Mouse (Mus musculus) liver, embryonic 12.5 days (tissue): ENCODE measurements around the gene Tmem222. TPM values are rescaled to one million over a fixed set of nuclear protein-coding genes. Genes with fewer than 3 reads are reported as not detected.
A peak's percentile ranks its signal among the peaks of the same experiment; 100 is the strongest.

Experiments
- ATAC-seq: fragments of 200-750 bp; cut with Nextera tagmentation; 2 replicates; pipeline ENCODE4 v1.8.0; 2017; ENCODE audit warnings: moderate number of reproducible peaks, mild to moderate bottlenecking, moderate library complexity
- H3K27ac ChIP-seq: fragments of 300-500 bp; sonication (generic); 2 replicates; pipeline ENCODE4 v1.5.1; 2016; ENCODE audit warnings: mild to moderate bottlenecking
- H3K27me3 ChIP-seq: fragments of 300-500 bp; sonication (generic); replicated peaks from 2 replicates; pipeline ENCODE4 v1.6.1; 2016; ENCODE audit warnings: mild to moderate bottlenecking, moderate library complexity
- H3K36me3 ChIP-seq: fragments of 300-500 bp; sonication (generic); 2 replicates; pipeline ENCODE4 v1.6.1; 2016; ENCODE audit warnings: mild to moderate bottlenecking, moderate library complexity
- H3K4me1 ChIP-seq: fragments of 300-500 bp; sonication (generic); 2 replicates; pipeline ENCODE4 v1.6.1; 2016
- H3K4me2 ChIP-seq: fragments of 300-500 bp; sonication (generic); 2 replicates; pipeline ENCODE4 v1.6.1; 2016; ENCODE audit warnings: mild to moderate bottlenecking, moderate library complexity
- H3K4me3 ChIP-seq: fragments of 300-500 bp; sonication (generic); 2 replicates; pipeline ENCODE4 v1.5.1; 2016; ENCODE audit warnings: mild to moderate bottlenecking, moderate library complexity
- H3K9ac ChIP-seq: fragments of 300-500 bp; sonication (generic); 2 replicates; pipeline ENCODE4 v1.6.1; 2016; ENCODE audit warnings: mild to moderate bottlenecking, moderate library complexity
- H3K9me3 ChIP-seq: fragments of 300-500 bp; sonication (generic); replicated peaks from 2 replicates; pipeline ENCODE4 v1.6.1; 2016; ENCODE audit warnings: mild to moderate bottlenecking, moderate library complexity
- WGBS: fragments of 180-500 bp; shearing (Covaris S2); methylation state at CpG from one replicate; pipeline ENCODE4 v1.1.7; 2016; ENCODE audit not compliant: insufficient replicate concordance; 5-methylcytosine and 5-hydroxymethylcytosine counted together
- polyA plus RNA-seq: library from polyadenylated mRNA; unstranded; fragments of >200 nt; fragmentation: Nextera tagmentation; extraction: Ambion mirVana; gene quantifications from 2 replicates; pipeline ENCODE4 v1.2.1, GENCODE M21; 2016

Tmem222 gene
- polyA plus RNA-seq, 1 experiment from 2014 or later, result 48.4 TPM

- Histone ChIP-seq H3K9ac (no peak overlapping the region), H3K36me3 (peaks cover 36% of the 10 kb centered on the region), H3K27me3 (peaks cover 25% of the 10 kb centered on the region), H3K4me2 (no peak overlapping the region), H3K4me3 (no peak overlapping the region), H3K9me3 (no peaks in the 10 kb centered on the region), H3K4me1 (peaks cover 19% of the 10 kb centered on the region), H3K27ac (peak overlapping the region; percentile 31)
- 39% methylated on average over 7 of the region's 7 CpGs for WGBS
- 0 out of 2 replicates have a peak, but pooled peaks have one; percentile 21 for ATAC-seq
Measured at GRCm38 (mm10) chr4:133262375-133262765, 15.2 kb downstream of the Tmem222 start.

DNA sequence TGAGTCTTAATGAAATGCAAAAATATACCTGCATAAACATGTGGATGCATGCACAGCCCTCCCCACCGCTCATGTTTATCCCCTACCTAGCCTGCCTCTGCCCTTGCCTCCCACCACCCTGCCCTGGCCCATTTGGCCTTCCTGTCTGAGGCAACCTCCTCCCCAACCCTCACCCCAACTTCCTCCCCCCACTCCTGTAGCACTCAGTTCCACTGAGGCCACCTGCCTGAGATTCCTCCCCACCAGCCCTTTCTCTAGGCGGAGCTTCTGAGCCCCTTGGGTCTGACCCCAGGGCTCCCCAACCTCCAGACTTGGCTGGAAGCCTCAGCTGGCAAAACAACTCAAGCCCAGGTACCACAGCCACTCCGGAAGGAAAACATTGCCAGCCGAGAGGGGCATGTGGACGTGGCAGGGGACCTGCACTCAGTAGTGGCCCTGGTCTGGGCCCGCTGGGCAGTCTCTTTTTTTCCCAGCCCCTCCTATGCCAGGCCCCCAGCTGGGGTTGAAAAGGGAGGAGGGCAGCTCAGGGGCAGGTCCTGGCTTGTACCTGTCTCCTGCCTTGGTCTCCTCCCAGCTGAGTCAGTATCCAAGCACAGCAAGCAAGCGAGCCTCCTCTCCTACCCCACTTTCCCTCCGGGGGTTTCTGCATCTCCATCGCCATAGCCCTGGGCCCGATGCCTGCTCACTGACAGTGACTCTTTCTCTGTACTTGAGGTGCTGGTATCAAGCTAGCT, 15.8 kb downstream of the Tmem222 start:
- no peak for ATAC-seq
- WGBS, result 66% methylated on average over 10 of the region's 10 CpGs
- Histone ChIP-seq H3K27me3 (peaks cover 31% of the 10 kb centered on the region), H3K9me3 (no peaks in the 10 kb centered on the region), H3K4me1 (peaks cover 20% of the 10 kb centered on the region), H3K4me3 (no peak overlapping the region), H3K27ac (peak overlapping the region; percentile 31), H3K9ac (no peak overlapping the region), H3K36me3 (peaks cover 30% of the 10 kb centered on the region), H3K4me2 (no peak overlapping the region)

- H3K36me3 ChIP-seq, result no peaks in the 10 kb centered on the region
- H3K27me3 ChIP-seq, result peaks cover 60% of the 10 kb centered on the region
- no peaks in the 10 kb centered on the region for H3K9me3 ChIP-seq
- no peak for ATAC-seq
- H3K27ac ChIP-seq, result no peak overlapping the region
- 63% methylated on average over 12 of the region's 12 CpGs for WGBS
- H3K4me2 ChIP-seq, result no peak overlapping the region
- no peak overlapping the region for H3K4me3 ChIP-seq
- no peak overlapping the region for H3K9ac ChIP-seq
- H3K4me1 ChIP-seq, result peaks cover 14% of the 10 kb centered on the region
Measured at GRCm38 (mm10) chr4:133257798-133258408, 19.7 kb downstream of the Tmem222 start.

DNA sequence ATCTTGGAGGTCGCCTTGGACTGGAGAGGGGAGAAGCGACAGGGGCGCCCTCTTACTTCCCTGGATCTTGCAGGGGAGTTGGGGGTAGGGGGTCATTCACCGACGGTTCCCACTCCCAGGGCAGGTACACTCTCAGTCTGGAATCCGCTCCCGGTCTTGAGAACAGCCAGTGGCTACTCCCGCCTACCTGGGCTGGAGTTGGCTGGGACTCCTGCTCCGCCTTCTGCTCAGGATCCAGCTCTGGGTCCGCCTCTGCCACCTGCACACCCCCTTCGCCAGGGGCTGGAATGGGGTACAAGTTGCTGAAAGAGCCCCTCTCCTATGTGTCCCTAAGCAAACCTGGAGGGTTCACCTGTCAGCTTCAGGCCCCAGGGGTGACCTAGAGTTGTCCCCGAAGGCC, 20.4 kb downstream of the Tmem222 start:
- no peak for ATAC-seq
- H3K9me3 ChIP-seq, result no peaks in the 10 kb centered on the region
- H3K9ac ChIP-seq, result no peak overlapping the region
- H3K4me1 ChIP-seq, result peaks cover 8% of the 10 kb centered on the region; the same call in 1 of the 2 replicates
- H3K27me3 ChIP-seq, result peaks cover 66% of the 10 kb centered on the region
- 37% methylated on average over 12 of the region's 12 CpGs for WGBS
- H3K27ac ChIP-seq, result no peak overlapping the region
- H3K4me2 ChIP-seq, result peak overlapping the region; percentile 15; the same call in 1 of the 2 replicates
- H3K4me3 ChIP-seq, result no peak overlapping the region
- H3K36me3 ChIP-seq, result no peaks in the 10 kb centered on the region

DNA sequence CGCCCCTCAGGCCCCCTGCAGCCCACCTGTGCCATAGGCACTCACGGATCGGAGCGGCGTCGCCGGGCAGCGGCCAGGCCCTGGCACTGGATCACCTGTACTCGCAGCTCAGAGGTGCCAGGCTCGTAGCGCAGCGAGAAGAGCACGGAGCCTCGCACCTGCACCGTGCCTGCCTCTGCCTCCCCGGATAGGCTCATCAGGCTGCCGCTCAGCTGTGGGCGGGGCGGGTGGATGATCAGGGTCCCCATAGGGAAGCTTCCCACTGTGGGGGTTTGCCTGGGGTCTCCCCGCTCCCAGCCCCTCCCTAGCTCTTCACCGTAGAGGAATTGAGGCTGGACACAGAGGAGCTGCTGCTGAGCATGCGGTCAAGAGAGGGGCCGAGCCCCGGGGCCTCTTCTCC, 20.8 kb downstream of the Tmem222 start:
- ATAC-seq, result peak; percentile 11; the same call in 1 of the 2 replicates
- Histone ChIP-seq H3K4me3 (no peak overlapping the region), H3K36me3 (no peaks in the 10 kb centered on the region), H3K4me2 (peak overlapping the region; percentile 15; the same call in 1 of the 2 replicates), H3K27me3 (peaks cover 70% of the 10 kb centered on the region), H3K9me3 (no peaks in the 10 kb centered on the region), H3K4me1 (peaks cover 4% of the 10 kb centered on the region; the same call in 1 of the 2 replicates), H3K27ac (no peak overlapping the region), H3K9ac (no peak overlapping the region)
- 22% methylated on average over 24 of the region's 24 CpGs for WGBS

GRCm38 (mm10) chr4:133255392-133255791, 22.2 kb downstream of the Tmem222 start:
- Histone ChIP-seq H3K27ac (no peak overlapping the region), H3K4me1 (peaks cover 14% of the 10 kb centered on the region), H3K9ac (no peak overlapping the region), H3K27me3 (peaks cover 85% of the 10 kb centered on the region), H3K9me3 (no peaks in the 10 kb centered on the region), H3K36me3 (no peaks in the 10 kb centered on the region), H3K4me3 (no peak overlapping the region), H3K4me2 (no peak overlapping the region)
- 57% methylated on average over 6 of the region's 6 CpGs for WGBS
- ATAC-seq, result no peak

GRCm38 (mm10) chr4:133253412-133253811, 24.2 kb downstream of the Tmem222 start:
- no peak for ATAC-seq
- no peaks in the 10 kb centered on the region for H3K36me3 ChIP-seq
- 81% methylated on average over 12 of the region's 12 CpGs for WGBS
- H3K27ac ChIP-seq, result no peak overlapping the region
- H3K4me2 ChIP-seq, result no peak overlapping the region
- no peaks in the 10 kb centered on the region for H3K9me3 ChIP-seq
- H3K4me3 ChIP-seq, result no peak overlapping the region
- peaks cover 28% of the 10 kb centered on the region for H3K4me1 ChIP-seq
- peaks cover 85% of the 10 kb centered on the region for H3K27me3 ChIP-seq
- no peak overlapping the region for H3K9ac ChIP-seq

DNA sequence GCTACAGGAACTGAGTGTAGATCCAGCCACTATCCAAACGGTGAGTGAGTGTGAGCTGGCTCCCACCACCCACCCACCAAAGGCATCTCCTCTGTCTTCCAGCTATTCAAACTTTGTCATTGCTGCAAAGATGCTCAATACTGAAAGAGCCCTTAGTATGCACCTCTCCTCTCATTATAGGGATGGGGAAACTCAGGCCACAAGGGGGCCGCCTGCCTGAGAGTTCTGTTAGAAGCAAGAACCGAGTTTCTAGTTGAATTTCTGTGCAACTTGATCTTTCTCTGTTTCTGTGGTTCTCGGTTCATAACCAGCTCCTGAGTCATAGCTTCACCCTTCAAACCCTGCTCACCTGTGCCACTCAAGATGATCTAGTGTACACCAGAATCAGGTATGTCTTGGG, 25.5 kb downstream of the Tmem222 start:
- no peak overlapping the region for H3K4me3 ChIP-seq
- peaks cover 41% of the 10 kb centered on the region for H3K4me1 ChIP-seq
- no peaks in the 10 kb centered on the region for H3K9me3 ChIP-seq
- no peak overlapping the region for H3K27ac ChIP-seq
- WGBS, result 60% methylated on average over 4 of the region's 4 CpGs
- H3K4me2 ChIP-seq, result no peak overlapping the region
- H3K36me3 ChIP-seq, result no peaks in the 10 kb centered on the region
- H3K9ac ChIP-seq, result no peak overlapping the region
- peaks cover 80% of the 10 kb centered on the region for H3K27me3 ChIP-seq
- no peak for ATAC-seq

DNA sequence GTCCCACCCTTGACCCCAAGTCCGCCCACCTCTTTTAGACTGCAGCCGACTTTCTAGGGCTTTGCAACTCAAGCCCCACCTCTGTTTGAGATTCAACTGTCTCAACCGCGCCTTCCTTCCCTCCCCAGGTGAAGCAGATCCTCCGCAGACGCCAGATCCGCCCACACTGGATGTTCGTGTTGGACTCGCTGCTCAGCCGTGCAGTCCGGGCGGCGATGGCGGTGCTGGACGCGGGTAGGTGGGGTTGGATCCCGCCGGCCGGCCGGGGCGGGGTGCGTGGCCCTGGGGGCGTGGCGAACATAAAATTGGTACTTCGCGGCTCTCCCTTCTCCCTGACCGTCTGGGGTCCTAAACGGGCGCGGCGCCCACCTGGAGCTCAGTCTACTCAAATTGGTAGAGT, 26.4 kb downstream of the Tmem222 start:
- peak overlapping the region; percentile 53 for H3K4me2 ChIP-seq
- H3K27ac ChIP-seq, result no peak overlapping the region
- peaks cover 46% of the 10 kb centered on the region for H3K4me1 ChIP-seq
- no peak for ATAC-seq
- no peak overlapping the region for H3K9ac ChIP-seq
- H3K27me3 ChIP-seq, result peaks cover 80% of the 10 kb centered on the region
- WGBS, result 31% methylated on average over 31 of the region's 31 CpGs
- H3K4me3 ChIP-seq, result peak overlapping the region; percentile 29
- no peaks in the 10 kb centered on the region for H3K9me3 ChIP-seq
- H3K36me3 ChIP-seq, result no peaks in the 10 kb centered on the region

- no peak for ATAC-seq
- H3K9me3 ChIP-seq, result no peaks in the 10 kb centered on the region
- no peak overlapping the region for H3K9ac ChIP-seq
- H3K4me2 ChIP-seq, result peak overlapping the region; percentile 53
- WGBS, result 8% methylated on average over 22 of the region's 22 CpGs
- H3K27me3 ChIP-seq, result peaks cover 80% of the 10 kb centered on the region
- peaks cover 53% of the 10 kb centered on the region for H3K4me1 ChIP-seq
- no peaks in the 10 kb centered on the region for H3K36me3 ChIP-seq
- peak overlapping the region; percentile 29 for H3K4me3 ChIP-seq
- no peak overlapping the region for H3K27ac ChIP-seq
Measured at GRCm38 (mm10) chr4:133250609-133251008, 27.0 kb downstream of the Tmem222 start.

- H3K27ac ChIP-seq, result peak overlapping the region; percentile 78
- H3K4me3 ChIP-seq, result peak overlapping the region; percentile 7; the same call in 1 of the 2 replicates
- H3K9ac ChIP-seq, result peak overlapping the region; percentile 31
- 24% methylated on average over 13 of the region's 13 CpGs for WGBS
- no peaks in the 10 kb centered on the region for H3K9me3 ChIP-seq
- peak; percentile 91 for ATAC-seq
- peaks cover 83% of the 10 kb centered on the region for H3K27me3 ChIP-seq
- H3K36me3 ChIP-seq, result no peaks in the 10 kb centered on the region
- H3K4me1 ChIP-seq, result peaks cover 79% of the 10 kb centered on the region
- peak overlapping the region; percentile 58 for H3K4me2 ChIP-seq
Measured at GRCm38 (mm10) chr4:133247806-133248449, 29.7 kb downstream of the Tmem222 start.

DNA sequence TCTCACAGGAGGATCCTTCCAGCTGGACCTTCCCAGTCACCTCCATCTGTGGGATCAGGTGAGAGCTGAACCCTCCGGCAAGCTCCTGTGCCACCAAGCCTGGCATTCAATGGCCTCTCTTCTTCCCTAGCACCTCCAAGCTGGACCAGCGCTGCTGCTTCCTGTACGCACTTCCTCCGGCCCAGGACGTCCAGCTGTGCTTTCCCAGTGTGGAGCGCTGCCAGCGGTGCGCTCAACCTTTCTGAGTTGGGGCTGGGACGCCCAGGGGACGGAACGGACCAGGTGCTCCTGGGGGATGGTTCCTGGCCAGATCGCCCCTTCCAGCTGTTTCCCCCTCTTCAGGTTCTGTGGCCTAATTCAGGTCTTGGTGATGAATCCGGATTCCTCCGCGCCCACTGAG, 30.5 kb downstream of the Tmem222 start:
- 0 out of 2 replicates have a peak overlapping the region, but pooled peaks have one; percentile 7 for H3K4me3 ChIP-seq
- no peaks in the 10 kb centered on the region for H3K9me3 ChIP-seq
- H3K4me2 ChIP-seq, result peak overlapping the region; percentile 58
- no peaks in the 10 kb centered on the region for H3K36me3 ChIP-seq
- peak overlapping the region; percentile 78 for H3K27ac ChIP-seq
- peak overlapping the region; percentile 31 for H3K9ac ChIP-seq
- WGBS, result 55% methylated on average over 15 of the region's 15 CpGs
- H3K27me3 ChIP-seq, result peaks cover 83% of the 10 kb centered on the region
- peaks cover 88% of the 10 kb centered on the region for H3K4me1 ChIP-seq
- no peak for ATAC-seq
